Comparison of ENCODE assay signal across 8 mouse cellular contexts in genomic region chr9:22307156-22307919, GRCm38 (mm10). TPM values are rescaled to one million over a fixed set of nuclear protein-coding genes. Genes with fewer than 3 reads are reported as not detected.
A peak's percentile ranks its signal among the peaks of the same experiment; 100 is the strongest.
DNase-seq lines count a peak whose midpoint lies in the region; ATAC-seq lines count a peak whose summit lies in the region.

Gene Zfp810 (minus strand): TSS chr9:22307648.

- H3K9ac ChIP-seq in embryonic facial prominence, embryonic 11.5 days (replicated peaks; ENCODE audit: low read length): peak within 1 kb of the TSS; percentile 97
- peak within 1 kb of the TSS; percentile 98 for H3K9ac ChIP-seq in intestine, embryonic 16.5 days (ENCODE audit: low read depth, low read length)

- no peaks in the 10 kb centered on the region for H3K9me3 ChIP-seq in embryonic facial prominence, embryonic 11.5 days (replicated peaks; ENCODE audit: control insufficient read depth, low read length)
- H3K9me3 ChIP-seq in intestine, embryonic 16.5 days (ENCODE audit: control insufficient read depth, low read length): 0 out of 2 replicates have a peak, but pooled peaks cover 3% of the 10 kb centered on the region

- peak within 1 kb of the TSS; percentile 58 for H3K4me2 ChIP-seq in embryonic facial prominence, embryonic 11.5 days (ENCODE audit: low read depth, low read length)
- peak within 1 kb of the TSS; percentile 86 for H3K4me2 ChIP-seq in intestine, embryonic 16.5 days (ENCODE audit: low read depth, low read length)

- no peaks in the 10 kb centered on the region for H3K27me3 ChIP-seq in embryonic facial prominence, embryonic 11.5 days (ENCODE audit: control insufficient read depth, insufficient read depth, low read length)
- H3K27me3 ChIP-seq in intestine, embryonic 16.5 days (replicated peaks; ENCODE audit: control insufficient read depth, insufficient read depth, low read length): no peaks in the 10 kb centered on the region

- DNase-seq in adrenal gland, postnatal 14 days: peak; percentile 97
- DNase-seq in embryonic facial prominence, embryonic 11.5 days (ENCODE audit: low spot score): peak; percentile 97
- peak; percentile 46 for DNase-seq in gonadal fat pad, adult 2 months (ENCODE audit: low read depth)
- DNase-seq in left cerebral cortex, postnatal 25 days (ENCODE audit: low spot score in 2 of 2): peak; percentile 94 to 98
- peak; percentile 99 for DNase-seq in mesoderm, embryonic 11.5 days (ENCODE audit: low read depth, low spot score)
- DNase-seq in right cerebral cortex, postnatal 25 days: peak; percentile 93
- DNase-seq in urinary bladder, postnatal 36 days (ENCODE audit: low spot score in 2 of 2): peak; percentile 86 to 91

- under 1% methylated on average over 55 of the region's 56 CpGs for WGBS in embryonic facial prominence, embryonic 11.5 days
- WGBS in intestine, embryonic 16.5 days: under 1% methylated on average over 56 of the region's 56 CpGs

- H3K4me3 ChIP-seq in embryonic facial prominence, embryonic 11.5 days (ENCODE audit: low read depth, low read length): peak within 1 kb of the TSS; percentile 73
- H3K4me3 ChIP-seq in intestine, embryonic 16.5 days (ENCODE audit: low read length): peak within 1 kb of the TSS; percentile 95

- H3K27ac ChIP-seq in embryonic facial prominence, embryonic 11.5 days (replicated peaks; ENCODE audit: low read depth, low read length): no peak within 1 kb of the TSS
- peak within 1 kb of the TSS; percentile 66 for H3K27ac ChIP-seq in intestine, embryonic 16.5 days (ENCODE audit: low read length)

- H3K36me3 ChIP-seq in embryonic facial prominence, embryonic 11.5 days (replicated peaks; ENCODE audit: control insufficient read depth, insufficient read depth, low read depth, low read length): peaks cover 17% of the 10 kb centered on the region
- peaks cover 8% of the 10 kb centered on the region for H3K36me3 ChIP-seq in intestine, embryonic 16.5 days (ENCODE audit: control insufficient read depth, insufficient read depth, low read length)

- intact Hi-C loops in left cerebral cortex, postnatal 25 days (cut with DNase I): loop anchor here (2.0 kb wide), 1 partner anchor 99 kb away; no protein-coding TSS in a partner anchor

- H3K4me1 ChIP-seq in embryonic facial prominence, embryonic 11.5 days (ENCODE audit: control insufficient read depth, insufficient read depth, low read length): no peaks in the 10 kb centered on the region
- peaks cover 6% of the 10 kb centered on the region; the same call in 1 of the 2 replicates for H3K4me1 ChIP-seq in intestine, embryonic 16.5 days (ENCODE audit: control insufficient read depth, insufficient read depth, low read length)

- peak; percentile 98 for ATAC-seq in embryonic facial prominence, embryonic 11.5 days (replicated peaks; ENCODE audit: insufficient number of reproducible peaks, low FRiP score, low TSS enrichment, low read depth)
- ATAC-seq in intestine, embryonic 16.5 days: peak; percentile 99

RNA-seq across cellular contexts. Expression of gene Zfp810, which starts in this region (rescaled TPM):
- total RNA-seq in adrenal gland, postnatal 14 days (2021): 8.0 and 10.2 TPM in 2 replicates
- polyA plus RNA-seq in embryonic facial prominence, embryonic 11.5 days (2014; fragmentation: Nextera tagmentation; extraction: Ambion mirVana): 30.7 and 31.1 TPM in 2 replicates
- 11.2 and 13.2 TPM in 2 replicates for polyA plus RNA-seq in gonadal fat pad, adult 2 months (2012; rRNA removed)
- polyA plus RNA-seq in intestine, embryonic 16.5 days (2015; fragmentation: Nextera tagmentation; extraction: Ambion mirVana): 11.8 and 12.7 TPM in 2 replicates
- total RNA-seq in left cerebral cortex, postnatal 25 days (2021): 10 to 100 TPM; 17.2 to 17.7 TPM

Comparison
In these comparisons a context has a peak if more than half of its experiments do, and no peak if none do; other contexts are left out.
1. DNase-seq: peak in every context shown above with its lines; median percentile 99 in mesoderm, embryonic 11.5 days; 97 in adrenal gland, postnatal 14 days; 97 in embryonic facial prominence, embryonic 11.5 days; 96 in left cerebral cortex, postnatal 25 days; 93 in right cerebral cortex, postnatal 25 days; 88 in urinary bladder, postnatal 36 days; 46 in gonadal fat pad, adult 2 months.